Mouse (Mus musculus): ENCODE measurements at regions not wholly inside any gene's neighbourhood (a gene's known extent, or its start where the extent isn't known, plus 50 kb on each side); places are given as distances from the start of the nearest gene placed in this dataset.

DNA sequence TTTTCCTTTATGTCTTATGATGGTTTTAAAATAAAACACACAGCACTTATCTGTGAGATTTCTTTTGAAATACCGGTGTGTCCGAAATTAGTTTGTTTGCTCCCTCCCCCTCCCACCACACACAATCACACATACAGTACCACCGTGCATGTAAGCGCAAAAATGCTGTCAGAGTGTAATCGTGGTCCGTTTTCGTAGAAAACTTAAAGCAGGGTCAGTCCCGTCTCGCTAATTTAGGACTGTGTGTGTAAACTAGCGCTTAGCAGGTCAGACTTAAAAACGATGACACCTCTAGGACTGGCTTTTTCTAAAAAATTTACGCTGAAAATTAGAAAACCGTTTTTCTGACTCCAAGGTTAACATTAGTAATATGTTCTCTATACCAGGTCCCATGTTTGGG is 263.5 kb downstream of the Zfp704 start:
- TF ChIP-seq MAX (IDR thresholded peaks at IDR 0.05; ENCODE audit: low read depth) = no peak
- no peak for TF ChIP-seq POLR2AphosphoS2 (IDR thresholded peaks at IDR 0.05; ENCODE audit: insufficient read length, low read depth)
- no peak for TF ChIP-seq USF1 (IDR thresholded peaks at IDR 0.05; ENCODE audit: low read depth)
- no peak for TF ChIP-seq TCF12 (IDR thresholded peaks at IDR 0.05; ENCODE audit: insufficient read depth, poor library complexity, severe bottlenecking)
- TF ChIP-seq POLR2A (IDR thresholded peaks at IDR 0.05; ENCODE audit: insufficient read length, low read depth) = no peak
- TF ChIP-seq MYOD1 (IDR thresholded peaks at IDR 0.05; ENCODE audit: control insufficient read depth in 1 of 3, insufficient read length in 2 of 3, low read depth in 2 of 3) = no peak

All from myocyte (in vitro differentiated cells).